Mouse (Mus musculus) kidney, adult 8-10 months (tissue): ENCODE measurements around the gene Phc1.

Source experiments
- DNase-seq, 2 experiments: peaks; one replicate each; pipeline ENCODE4 v3.0.0; 2022

The Phc1 gene

DNA sequence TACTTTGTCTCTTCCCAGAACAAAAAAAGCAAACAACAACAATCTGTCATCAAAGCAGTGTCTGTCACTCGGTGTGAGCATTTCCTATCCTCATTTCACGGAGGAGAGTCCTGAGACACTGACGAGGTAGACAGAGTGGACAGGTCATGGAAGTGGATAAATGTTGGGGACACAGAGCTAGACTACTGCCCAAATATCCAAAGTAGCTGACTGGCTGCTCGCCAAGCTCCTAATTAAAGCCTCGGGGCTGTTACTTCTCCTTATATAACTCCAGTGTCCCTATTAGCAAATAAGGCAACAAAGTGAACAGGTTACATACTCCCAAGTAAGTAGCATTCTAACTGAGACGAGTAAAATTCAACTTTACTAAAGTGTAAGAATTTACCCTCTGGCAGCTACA lies 2.8 kb downstream of the Phc1 start:
- DNase-seq = peak; percentile 28 to 29

GRCm38 (mm10) chr6:122334786-122335340 lies 5.5 kb downstream of the Phc1 start:
- DNase-seq = no peak

DNA sequence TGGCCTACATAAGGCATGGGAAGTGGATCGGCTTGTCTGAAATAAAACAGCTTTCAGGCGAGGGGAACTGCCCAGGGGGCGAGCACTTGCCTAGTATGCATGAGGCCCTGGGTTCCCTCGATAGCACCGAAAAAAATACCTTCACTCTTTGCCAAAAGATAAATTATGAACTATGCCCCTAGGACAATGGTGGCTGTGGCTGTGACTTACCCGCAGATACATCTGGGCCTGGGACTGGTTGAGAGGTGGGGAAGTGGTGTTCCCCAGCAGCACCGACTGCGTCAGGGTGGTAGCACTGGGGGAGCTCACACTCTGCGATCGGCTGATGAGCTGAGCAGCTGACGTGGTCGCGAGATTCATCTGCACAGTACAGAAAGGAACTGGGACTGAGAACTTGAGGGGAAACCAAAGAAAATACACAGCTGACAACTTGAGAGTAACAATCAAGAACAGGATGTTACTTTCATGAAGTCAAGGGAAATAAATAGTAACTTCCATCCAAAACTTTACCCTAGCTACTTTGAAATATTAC lies 7.2 kb downstream of the Phc1 start:
- no peak for DNase-seq

- DNase-seq = peak; percentile 27 to 41
Measured at GRCm38 (mm10) chr6:122325361-122325975, 14.9 kb downstream of the Phc1 start.

- peak in 1 of 2 experiments; percentile 37 for DNase-seq
Measured at GRCm38 (mm10) chr6:122318726-122319125, 21.6 kb downstream of the Phc1 start.

DNA sequence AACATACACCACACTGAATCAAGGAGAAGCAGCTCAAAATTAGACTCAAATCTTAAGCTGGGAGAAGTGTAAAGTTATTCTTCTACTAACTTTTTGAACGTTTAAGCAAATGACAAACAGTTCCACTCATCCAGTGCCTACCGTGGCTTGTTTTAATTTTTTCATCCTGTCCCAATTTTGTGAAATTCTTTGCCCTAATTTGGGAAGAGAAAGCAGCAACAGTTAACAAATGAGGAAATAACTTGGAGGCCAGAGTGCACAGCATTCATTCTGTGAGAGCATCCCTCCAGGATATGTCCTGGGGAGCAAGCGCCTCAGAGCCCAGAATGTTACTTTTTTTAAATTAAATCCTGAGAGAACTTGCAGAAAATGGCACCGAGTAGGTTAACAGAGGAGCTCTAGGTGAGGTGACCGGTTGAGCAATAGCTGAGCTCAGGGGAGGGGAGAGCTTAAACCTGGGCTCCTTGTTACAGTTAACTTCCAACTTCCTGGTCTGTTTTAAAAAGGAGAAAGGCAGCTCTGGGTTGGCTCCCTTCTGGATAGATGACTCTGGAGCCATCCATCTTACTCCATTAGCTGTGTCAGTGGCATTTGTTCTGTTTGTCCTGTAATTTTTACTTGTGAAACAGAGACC lies 30.1 kb downstream of the Phc1 start:
- no peak for DNase-seq

- DNase-seq = no peak
Measured at GRCm38 (mm10) chr6:122309446-122309960, 30.9 kb downstream of the Phc1 start.

- peak; percentile 99 for DNase-seq
Measured at GRCm38 (mm10) chr6:122308505-122309393, 31.6 kb downstream of the Phc1 start, which contains the start of gene M6pr. Gene M6pr, plus strand, starts transcription at chr6:122308720.

GRCm38 (mm10) chr6:122308136-122308504 lies 32.2 kb downstream of the Phc1 start:
- DNase-seq = no peak

- DNase-seq = no peak
Measured at GRCm38 (mm10) chr6:122306707-122307106, 33.7 kb downstream of the Phc1 start.

DNA sequence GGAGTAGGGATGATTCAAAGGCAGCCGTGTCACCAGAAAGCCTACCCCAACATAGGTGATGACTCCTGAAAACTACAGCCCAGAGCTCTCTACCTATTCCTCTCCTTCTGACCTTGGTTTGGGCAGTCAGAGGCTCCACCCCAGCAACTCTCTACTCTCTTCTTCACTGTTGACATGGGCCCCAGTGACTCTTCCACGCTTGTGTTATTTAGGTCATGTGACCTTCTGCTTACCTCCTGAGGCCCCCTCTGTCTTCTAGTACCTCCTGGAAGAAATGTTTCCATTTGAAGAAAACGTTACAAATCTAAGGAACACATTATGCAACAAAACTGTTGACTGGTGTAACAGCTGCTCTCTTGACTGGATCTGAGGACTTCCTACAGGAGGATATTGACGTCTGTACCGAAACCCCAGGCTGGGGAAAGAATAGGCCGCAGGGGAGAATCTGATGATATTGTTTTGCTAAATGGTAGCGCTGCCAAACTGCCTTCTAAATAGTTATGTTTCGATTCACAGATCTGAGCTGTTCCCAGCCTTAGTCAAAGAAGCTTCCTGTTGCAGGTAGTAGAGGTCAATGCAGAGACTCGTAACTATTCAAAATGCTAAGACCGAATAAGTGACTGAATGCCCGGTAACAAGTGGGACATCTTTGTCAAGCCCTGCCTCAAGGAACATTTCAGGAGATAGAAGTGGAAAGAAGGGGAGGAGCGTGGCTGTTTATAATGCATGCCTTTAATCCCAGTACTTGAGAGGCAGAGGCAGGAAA lies 35.4 kb downstream of the Phc1 start:
- DNase-seq = no peak

DNA sequence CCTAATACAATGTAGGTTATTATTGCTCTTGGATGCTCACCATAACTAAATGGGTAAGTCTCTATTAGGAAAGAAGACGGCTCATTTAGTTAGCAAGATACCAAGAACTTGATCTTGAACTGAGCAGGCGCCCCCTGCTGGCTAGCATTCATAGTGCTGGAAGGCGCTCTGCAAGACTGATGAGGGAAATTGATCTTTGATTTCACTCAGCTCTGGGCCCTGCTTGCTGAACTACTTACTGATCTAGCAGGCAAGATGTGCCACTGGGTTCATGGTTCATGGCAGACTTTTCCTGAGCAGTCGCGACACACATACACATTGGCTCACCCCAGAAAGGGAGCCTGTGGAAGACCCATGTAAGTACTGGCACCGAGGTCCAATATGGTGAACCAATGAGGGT lies 36.0 kb downstream of the Phc1 start:
- peak; percentile 36 to 81 for DNase-seq

- no peak for DNase-seq
Measured at GRCm38 (mm10) chr6:122303526-122303925, 36.8 kb downstream of the Phc1 start.

DNA sequence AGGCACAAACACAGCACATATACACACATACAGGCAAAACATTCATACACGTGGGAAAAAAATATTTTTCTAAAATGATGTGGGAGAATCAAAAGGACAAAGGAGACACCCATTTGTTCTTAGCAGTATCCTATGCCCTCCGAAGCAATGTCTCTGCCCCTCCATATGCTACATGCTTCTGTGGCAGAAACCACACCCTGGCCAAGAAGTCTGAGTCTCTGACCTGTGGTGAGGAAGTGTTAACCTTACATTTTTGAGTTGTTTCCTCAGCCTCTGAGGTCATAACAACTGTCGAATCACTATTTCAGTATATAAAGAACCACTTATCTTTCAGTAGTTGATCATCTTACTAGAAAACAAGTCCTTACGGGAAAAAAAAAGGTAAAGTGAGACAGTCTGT lies 37.7 kb downstream of the Phc1 start:
- no peak for DNase-seq

DNA sequence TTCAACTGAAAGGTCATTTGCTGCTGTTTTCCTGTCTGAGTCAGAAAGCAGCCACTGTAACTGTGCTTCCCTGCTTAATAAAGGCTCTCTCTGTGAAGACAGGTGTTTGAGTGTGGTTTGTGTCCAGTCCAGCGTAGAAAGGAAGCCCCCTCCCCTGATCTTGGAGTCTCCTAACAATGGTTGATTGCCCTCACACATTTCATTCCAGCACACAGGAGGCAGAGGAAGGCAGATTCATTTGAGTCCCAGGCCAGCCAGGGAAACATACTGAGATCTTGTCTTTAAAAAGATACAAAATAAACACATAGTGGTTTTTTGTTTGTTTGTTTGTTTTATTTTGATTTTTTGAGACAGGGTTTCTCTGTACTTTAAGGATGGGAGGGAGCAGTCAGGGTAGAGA lies 38.2 kb downstream of the Phc1 start:
- no peak for DNase-seq

GRCm38 (mm10) chr6:122299621-122300133 lies 40.7 kb downstream of the Phc1 start:
- no peak for DNase-seq

DNA sequence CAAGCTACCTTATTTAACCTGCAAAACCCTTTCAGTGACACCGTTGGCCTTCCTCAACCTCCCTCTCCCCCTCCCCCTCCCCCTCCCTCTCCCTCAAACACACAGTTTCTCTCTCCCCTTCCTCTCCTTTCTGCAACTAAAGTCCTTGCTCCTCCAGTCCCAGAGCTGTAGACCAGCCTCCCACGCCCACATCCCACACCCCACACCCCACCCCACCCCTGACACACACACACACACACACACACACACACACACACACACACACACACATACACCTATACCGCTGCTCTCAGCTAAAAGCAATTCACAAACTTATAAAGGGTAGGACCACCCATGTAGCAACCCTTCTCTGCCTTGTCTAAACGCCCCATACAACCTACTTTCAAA lies 42.1 kb downstream of the Phc1 start:
- no peak for DNase-seq

DNA sequence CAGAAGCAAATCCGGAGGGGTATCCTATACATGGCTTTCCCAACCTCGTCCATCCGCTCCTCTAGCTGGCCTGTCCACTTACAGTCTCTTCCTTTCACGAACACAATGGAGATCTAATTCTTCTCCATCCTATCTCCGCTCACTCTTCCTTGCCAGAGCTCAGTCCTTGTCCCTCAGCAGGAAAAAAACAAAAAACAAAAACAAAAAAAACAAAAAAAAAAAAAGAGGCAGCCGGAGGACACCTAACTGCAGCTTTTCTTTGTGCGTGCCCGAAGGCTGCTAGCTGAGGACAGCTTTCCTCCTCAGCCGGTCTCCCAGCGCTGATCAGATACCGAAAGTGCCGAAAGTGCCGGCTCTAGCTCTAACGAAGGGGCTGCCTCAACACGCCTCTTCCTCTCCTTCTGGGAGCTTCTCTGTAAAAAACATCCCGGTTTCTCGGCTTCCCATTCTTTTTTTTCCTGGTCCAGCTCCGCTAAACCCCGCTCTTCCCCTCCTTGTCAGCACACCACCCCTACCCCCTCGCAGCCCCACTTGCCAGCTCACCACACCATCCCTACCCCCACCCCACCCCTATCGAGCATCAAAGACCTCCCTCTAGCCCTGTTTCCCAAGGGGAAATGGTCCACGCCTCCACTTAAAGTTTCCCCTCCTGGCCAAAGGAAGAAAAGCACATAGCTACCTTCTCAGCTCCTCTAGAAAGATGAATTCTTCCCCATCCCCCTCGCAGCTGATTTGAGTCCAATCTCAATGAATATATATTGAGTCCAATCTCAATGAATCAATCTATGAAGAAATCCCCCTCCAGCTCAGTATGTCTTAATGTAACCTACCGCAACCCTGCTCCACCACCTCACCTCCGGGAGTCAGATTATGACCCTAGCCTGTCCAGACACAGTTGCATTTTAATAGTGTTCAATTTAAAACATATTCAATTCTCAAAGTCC lies 42.8 kb downstream of the Phc1 start:
- no peak for DNase-seq

- no peak for DNase-seq
Measured at GRCm38 (mm10) chr6:122296918-122297278, 43.5 kb downstream of the Phc1 start.

- no peak for DNase-seq
Measured at GRCm38 (mm10) chr6:122295242-122295641, 45.1 kb downstream of the Phc1 start.

DNA sequence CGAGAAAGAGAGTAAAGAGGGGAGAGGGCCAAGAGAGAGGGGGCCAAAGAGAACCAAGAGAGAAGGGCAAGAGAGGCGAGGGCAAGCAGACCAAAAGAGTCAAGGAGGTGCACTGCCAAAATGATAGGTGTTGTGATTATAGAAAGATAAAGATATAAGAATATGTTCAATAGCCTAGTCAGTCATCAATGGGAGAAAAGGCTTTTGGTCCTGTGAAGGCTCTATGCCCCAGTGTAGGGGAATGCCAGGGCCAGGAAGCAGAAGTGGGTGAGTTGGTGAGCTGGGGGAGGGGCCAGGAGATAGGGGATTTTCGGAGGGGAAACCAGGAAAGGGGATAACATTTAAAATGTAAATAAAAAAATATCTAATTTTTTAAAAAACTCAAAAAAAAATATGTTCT lies 46.1 kb downstream of the Phc1 start:
- no peak for DNase-seq
